Mouse (Mus musculus): ENCODE data around the gene Camkk2.

- TF ChIP-seq POLR2A (IDR thresholded peaks at IDR 0.05; ENCODE audit: borderline replicate concordance, low read depth, low read length) = no peak
- no peak for TF ChIP-seq CTCF (IDR thresholded peaks at IDR 0.05; ENCODE audit: low read depth, low read length)
These were observed 24.7 kb downstream of the Camkk2 start for GRCm38 (mm10) chr5:122754477-122754876.
